Mouse (Mus musculus) spleen, adult 2 months (tissue): ENCODE measurements at regions not wholly inside any gene's neighbourhood (a gene's known extent, or its start where the extent isn't known, plus 50 kb on each side); places are given as distances from the start of the nearest gene placed in this dataset.

Experiments
- CTCF ChIP-seq: fragments of 200-500 bp; IDR thresholded peaks from 2 replicates; pipeline ENCODE4 v1.5.1; 2011; ENCODE audit warnings: mild to moderate bottlenecking, inconsistent platforms; ENCODE audit not compliant: insufficient read depth, insufficient read length, insufficient replicate concordance; ENCODE audit errors: extremely low read depth
- POLR2A ChIP-seq: fragments of 200-500 bp; IDR thresholded peaks from 2 replicates; pipeline ENCODE4 v1.6.1; 2011; ENCODE audit warnings: low read depth, low read length, inconsistent platforms

DNA sequence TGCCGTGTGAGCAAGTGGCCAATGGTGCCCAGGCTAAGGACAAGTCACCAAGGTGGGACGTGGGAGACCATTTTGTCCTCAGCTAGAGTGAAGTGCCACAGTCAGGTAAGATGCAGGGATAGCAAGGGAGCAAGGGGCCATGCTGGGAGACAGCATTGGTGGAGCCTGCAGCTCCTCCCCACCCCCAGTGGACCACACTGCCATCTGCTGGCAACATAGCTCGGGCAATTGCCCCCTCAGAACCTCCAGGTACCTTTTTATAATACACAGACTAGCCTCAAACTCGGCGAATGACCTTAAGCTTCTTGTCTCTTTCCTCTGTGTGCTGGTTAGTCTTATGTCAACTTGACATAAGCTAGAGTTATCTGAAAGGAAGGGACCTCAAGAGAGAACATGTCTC lies 293.4 kb downstream of the Fut8 start:
- TF ChIP-seq CTCF = peak; percentile 55; the same call in 1 of the 2 replicates
- TF ChIP-seq POLR2A = no peak
